Mouse (Mus musculus) monocyte, adult 5-6 weeks (primary cell): ENCODE results near the gene Gna11. TPM values are rescaled to one million over a fixed set of nuclear protein-coding genes. Genes with fewer than 3 reads are reported as not detected.

Experiments used
- ATAC-seq: fragments of 153-309, 156-312 bp; replicated peaks from 2 replicates; pipeline ENCODE4 v1.8.0; 2017; ENCODE audit warnings: mild to moderate bottlenecking; ENCODE audit not compliant: low TSS enrichment, insufficient number of reproducible peaks, severe bottlenecking, poor library complexity, low FRiP score
- total RNA-seq: library from RNA; stranded (forward); fragments of 200-1000, 200-491, 200-594 nt; gene quantifications from 3 replicates; pipeline ENCODE4 v1.2.3, GENCODE M21; 2017

The Gna11 gene
- total RNA-seq, 1 experiment from 2014 or later = 2.2 TPM

GRCm38 (mm10) chr10:81519227-81519977 lies 25.6 kb downstream of the Gna11 start:
- ATAC-seq = no peak; the same call in 1 of the 2 replicates

DNA sequence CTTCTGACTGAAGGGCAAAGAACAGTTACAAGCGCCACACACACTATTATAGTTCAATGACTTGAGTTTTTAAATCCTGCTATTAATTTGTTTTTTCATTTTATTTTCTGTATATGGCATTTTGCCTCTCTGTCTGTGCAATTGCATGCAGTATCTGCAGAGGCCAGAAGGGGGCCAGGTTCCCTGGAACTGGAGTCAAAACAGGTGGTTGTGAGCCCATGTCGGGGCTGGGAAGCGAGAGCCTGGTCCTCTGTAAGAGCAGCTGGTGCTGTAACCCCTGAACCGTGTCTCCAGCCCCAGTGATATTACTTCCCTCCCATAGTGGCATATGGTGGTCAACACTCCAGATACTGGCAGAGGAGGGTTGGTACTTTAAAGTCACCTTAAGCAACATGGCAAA lies 26.4 kb downstream of the Gna11 start:
- ATAC-seq = no peak; the same call in 1 of the 2 replicates

DNA sequence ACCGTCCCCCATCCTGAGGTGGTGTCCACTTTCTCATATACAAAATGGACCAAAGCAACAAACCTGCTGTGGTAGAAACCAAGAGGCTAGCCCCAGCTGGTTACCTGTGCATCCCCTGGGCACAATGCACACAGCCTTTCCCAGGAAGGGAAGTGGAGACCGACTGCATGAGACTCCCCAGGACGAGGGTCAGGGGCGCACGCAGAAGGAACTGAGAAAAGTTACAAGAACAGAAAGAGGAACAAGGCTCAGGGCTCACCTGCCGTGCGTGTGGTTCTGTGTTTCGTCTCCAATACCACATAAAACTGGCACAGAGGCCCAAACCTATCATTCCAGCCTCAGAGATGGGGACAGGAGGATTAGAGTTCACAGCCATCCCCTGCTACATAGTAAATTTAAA lies 27.8 kb downstream of the Gna11 start:
- ATAC-seq = peak; percentile 37; the same call in 1 of the 2 replicates

DNA sequence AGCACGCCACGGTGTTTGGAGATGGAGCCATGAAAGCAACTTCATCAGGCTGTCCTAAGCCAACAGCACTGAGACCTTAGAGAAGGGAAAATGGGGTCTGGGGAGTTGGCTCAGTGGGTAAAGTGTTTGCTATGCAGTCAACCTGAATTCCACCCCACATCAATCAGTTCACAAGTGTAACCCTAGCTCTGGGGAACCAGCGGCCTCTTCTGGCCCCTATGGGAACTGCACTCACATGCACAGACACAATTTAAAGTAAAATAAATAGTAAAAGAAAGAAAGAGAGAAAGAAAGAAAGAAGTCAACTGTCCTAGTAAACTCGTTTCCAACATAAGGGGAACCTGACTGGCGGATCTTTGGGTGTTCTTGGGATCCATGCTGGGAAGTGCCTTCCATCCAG lies 31.2 kb downstream of the Gna11 start:
- ATAC-seq = no peak

DNA sequence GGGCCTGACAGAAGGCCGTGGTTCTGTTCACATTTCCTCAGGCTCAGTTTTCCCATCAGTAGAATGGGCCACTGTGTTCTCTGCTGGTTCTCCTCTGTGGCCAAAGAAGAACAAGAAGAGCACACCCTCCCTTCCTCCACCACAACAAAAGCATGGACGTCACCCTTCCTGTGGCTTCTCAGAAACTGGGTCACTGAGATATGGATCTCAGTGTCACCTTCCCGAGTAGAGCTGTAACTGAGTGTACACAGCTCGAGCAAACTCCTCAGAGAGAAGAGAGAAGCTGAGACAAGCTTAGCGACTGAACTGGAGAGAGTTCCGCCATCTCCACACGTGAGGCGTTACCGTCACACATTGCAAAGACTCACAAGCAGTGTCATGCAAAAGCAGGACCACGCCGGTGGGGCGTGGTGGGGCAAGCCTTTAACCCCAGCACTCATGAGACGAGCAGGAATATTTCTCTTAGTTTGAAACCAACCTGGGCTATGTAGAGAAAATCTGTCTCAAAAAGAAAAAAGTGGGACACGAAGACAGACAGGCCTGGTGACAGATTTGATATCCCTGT lies 34.7 kb downstream of the Gna11 start:
- ATAC-seq = peak; percentile 32

DNA sequence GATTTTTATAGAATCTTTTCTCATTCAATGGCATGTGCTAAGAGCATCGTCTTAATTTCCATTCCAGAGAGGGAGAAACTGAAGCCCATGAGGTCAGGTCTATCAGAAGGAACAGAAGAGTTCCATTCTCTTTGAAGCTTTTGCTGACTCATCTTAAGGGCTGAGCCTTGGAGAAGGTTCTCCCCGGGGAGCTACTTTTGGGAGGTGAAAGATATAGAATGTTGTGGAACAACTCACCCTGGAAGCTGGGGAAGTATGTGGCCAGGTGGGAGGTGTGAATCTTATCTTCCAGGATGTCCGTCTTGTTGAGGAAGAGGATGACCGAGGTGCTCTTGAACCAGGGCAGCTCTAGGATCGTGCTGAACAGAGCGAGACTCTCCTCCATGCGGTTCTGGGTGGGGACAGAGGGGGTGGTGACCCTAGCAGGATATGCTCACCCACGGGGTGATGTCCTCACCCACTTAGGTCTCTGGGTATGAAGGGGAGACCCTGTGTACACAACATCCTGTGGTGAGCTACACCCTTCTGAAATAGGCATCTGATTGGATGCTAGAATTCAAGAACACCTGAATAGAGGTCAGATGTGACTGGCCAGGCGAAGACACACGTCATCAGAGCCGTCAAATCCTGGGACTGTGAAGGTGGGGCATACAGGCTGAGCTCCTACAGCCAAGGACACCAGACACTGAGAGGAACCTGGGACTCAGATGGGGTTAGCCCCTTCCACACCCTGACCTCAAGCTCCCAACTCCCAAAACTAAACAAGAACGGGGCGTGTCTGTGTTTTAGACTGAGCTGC lies 37.1 kb downstream of the Gna11 start:
- peak; percentile 65 for ATAC-seq

DNA sequence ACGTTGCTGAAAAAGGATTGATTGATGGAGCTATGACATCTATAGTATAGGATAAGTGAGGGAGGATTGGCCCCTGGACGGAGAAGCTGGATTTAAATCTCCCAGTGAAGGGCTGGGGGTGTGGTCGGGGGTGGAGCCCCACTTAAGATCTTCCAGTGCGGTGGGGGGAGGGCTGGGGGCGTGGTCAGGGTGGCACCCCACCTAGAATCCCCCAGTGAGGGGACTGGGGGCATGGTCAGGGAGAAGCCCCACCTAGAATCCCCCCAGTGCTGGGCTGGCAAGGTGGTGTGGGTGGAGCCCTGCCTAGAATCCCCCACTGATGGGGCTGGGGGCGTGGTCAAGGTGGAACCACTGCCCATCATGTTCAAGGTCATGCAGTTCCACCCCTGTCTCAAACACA lies 37.9 kb downstream of the Gna11 start:
- ATAC-seq = no peak

DNA sequence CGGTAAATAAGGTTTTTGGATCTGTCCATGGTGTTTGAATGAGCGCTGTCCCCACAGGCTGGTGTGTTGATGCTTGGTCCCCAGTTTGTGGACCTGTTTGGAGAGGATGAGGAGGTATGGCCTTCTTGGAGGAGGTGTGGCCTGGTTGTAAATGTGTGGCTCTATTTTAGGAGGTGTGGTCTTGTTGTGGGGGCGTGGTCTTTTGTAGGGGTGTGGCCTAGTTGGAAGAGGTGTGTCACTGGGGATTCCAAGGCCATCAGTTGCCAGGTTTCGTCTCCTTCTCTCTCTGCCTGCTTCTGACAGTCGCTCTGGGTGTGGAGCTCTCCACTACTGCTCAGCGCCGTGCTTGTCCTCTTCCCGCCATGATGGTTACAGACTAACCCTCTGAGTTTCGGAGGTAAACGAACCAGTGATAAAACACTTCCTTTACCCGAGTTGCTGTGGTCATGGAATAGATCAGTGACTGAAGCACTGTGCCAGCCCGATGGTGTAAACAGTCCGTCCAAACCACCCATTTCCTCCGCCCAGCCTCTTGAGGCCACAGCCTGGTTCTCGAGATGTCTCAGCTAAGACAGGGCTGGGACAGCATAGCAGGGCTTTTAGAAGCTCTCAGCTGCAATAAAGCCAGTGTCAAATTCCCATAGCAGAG lies 39.9 kb downstream of the Gna11 start:
- peak; percentile 27; the same call in 1 of the 2 replicates for ATAC-seq

- 0 out of 2 replicates have a peak, but pooled peaks have one; percentile 25 for ATAC-seq
Measured at GRCm38 (mm10) chr10:81502658-81503057, 42.3 kb downstream of the Gna11 start.

- ATAC-seq = no peak
Measured at GRCm38 (mm10) chr10:81501863-81502262, 43.1 kb downstream of the Gna11 start.

DNA sequence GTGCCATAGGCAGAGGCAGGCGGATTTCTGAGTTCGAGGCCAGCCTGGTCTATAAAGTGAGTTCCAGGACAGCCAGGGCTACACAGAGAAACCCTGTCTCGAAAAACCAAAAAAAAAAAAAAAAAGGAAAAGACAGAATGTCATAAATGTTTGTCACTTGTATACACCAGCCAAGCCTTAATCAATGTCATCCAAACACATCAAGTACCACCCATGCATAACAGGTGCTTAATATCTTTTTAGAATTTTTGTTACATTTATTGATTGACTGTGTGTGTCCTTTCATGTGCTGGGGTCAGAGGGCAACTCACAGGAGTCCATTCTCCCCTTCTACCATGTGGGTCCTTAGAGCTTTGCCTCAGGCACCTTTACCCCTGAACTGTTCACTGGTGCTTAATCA lies 45.0 kb downstream of the Gna11 start, which contains the start of gene S1pr4:
Gene S1pr4, minus strand, starts transcription at position 101 of the 400 bp plus-strand sequence.
- ATAC-seq = no peak

DNA sequence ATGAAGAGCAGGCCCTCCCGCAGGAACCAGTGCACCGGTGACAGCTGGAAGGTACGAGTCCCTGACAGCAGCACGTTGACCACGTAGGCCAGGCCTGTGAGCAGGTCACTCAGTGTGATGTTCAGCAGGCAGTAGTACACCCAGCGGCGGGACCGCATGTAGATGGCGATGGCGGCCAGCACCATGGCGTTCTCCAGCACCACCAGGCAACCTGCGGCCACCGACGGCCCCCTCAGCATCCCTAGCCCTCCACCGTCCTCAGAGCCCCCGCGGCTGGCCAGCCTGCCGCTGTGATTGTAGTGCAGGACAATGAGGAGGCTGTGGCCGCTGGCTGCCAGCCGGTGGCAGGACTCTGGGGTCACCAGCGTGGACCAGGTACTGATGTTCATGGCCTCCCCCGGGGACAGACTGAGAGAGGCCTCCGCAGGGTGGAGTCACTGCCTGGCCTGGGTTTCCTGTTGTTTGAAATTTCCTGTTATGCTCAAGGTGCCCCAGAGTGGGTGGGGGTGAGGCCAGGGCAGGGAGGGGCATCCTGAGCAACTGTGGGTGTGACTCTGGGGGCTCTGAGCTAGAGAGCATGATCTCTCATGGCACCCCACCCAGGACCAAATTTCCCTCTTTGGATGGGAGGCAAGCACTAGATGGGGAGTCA lies 45.6 kb downstream of the Gna11 start:
- 0 out of 2 replicates have a peak, but pooled peaks have one; percentile 3 for ATAC-seq

GRCm38 (mm10) chr10:81498316-81499249 lies 46.4 kb downstream of the Gna11 start:
- ATAC-seq = no peak

DNA sequence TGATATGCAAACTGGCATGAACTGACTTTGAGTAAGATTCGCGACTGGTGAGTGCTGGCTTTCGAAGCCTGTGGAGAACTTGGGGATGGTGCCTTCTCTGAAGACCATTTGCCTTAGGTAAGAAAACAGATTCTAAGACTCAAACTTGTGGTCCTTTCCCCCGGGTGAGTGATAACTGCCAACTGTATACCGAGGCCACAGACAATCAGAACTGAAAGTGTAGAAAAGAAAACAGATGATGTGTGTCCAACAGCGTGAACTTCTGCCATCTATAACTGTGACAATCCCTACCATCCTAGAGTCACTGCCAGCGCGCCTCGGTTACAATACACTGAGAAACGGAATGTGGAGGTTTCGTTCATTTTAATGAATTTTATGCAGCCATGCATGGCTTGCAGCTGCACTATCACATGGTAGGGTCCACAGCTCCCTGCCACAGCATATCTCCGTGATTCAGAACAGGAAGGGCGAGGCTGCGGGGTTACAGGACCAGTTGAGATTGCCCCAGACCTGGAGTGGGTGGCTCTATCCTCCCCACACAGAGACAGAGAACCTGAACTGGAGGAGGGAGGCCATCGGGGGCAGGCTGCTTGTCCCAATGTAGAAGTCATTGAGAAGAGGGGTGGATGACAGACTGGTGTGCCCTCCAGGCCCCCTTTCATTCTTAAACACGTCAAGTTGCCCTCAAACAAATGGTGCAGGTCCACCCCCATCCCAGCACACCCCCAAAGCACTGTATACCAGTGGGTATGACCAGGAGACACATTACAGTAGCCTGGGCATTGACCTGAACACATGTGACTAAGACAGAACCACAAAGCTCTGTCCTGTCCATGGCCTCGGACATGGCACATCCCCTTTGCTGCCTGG lies 47.4 kb downstream of the Gna11 start:
- ATAC-seq = peak; percentile 7; the same call in 1 of the 2 replicates

GRCm38 (mm10) chr10:81496969-81497368 lies 48.0 kb downstream of the Gna11 start:
- ATAC-seq = no peak

DNA sequence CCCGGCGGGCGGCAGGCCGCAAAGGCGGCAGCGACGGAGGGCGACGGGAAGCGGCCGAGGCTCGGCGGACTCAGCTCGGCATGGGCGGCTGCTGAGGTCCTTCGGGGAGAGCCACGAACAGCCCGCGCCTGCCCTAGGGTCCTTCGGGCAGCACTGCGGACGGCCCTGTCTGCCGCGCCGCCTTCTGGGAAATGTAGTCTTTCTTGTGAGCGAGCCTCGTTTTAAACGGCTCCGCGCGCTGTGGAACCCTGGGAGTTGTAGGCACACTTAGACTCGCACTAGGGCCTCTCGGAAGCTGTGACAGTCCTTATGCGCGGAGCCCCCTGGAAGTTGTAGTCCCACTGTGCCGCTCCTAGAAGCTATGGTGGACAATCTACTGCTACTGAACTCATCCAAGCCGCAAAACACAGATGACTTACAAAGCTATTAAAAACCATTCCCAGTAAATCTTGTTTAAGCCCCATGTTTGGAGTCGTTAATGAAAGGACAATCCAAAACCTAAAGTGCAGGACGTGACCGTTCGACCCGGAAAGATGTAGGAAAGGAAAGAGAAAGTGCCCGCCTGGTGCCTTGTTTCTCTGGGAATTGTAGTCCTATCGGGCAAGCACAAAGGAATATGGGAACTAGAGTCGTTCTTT lies 48.6 kb downstream of the Gna11 start, which contains the start of gene Ncln:
Gene Ncln, minus strand, starts transcription at position 129 of the 638 bp plus-strand sequence.
- peak; percentile 71 for ATAC-seq
